Mouse (Mus musculus) heart, adult 2 months (tissue): ENCODE data around the gene F930015N05Rik. TPM values are rescaled to one million over a fixed set of nuclear protein-coding genes. Genes with fewer than 3 reads are reported as not detected.

ENCODE experiments used
- DNase-seq, 2 experiments: peaks; one replicate each; pipeline ENCODE4 v3.0.0; 2021
- H3K27ac ChIP-seq: fragments of 200-600 bp; 2 replicates; pipeline ENCODE4 v1.8.1; 2022
- H3K27me3 ChIP-seq: fragments of 200-500 bp; 2 replicates; pipeline ENCODE4 v1.6.1; 2012; ENCODE audit warnings: mild to moderate bottlenecking, low read length, inconsistent platforms, mixed read lengths; ENCODE audit not compliant: control insufficient read depth, insufficient read depth
- H3K36me3 ChIP-seq: fragments of 200-500 bp; 2 replicates; pipeline ENCODE4 v1.6.1; 2012; ENCODE audit warnings: low read length, inconsistent platforms; ENCODE audit not compliant: control insufficient read depth, insufficient read depth
- H3K4me1 ChIP-seq: fragments of 200-500 bp; 2 replicates; pipeline ENCODE4 v1.6.1; 2011; ENCODE audit warnings: low read length; ENCODE audit not compliant: control insufficient read depth, insufficient read depth
- H3K4me3 ChIP-seq: fragments of 200-600 bp; 2 replicates; pipeline ENCODE4 v1.8.1; 2022
- H3K79me2 ChIP-seq: fragments of 200-500 bp; replicated peaks from 2 replicates; pipeline ENCODE4 v1.6.1; 2012; ENCODE audit warnings: mild to moderate bottlenecking, inconsistent platforms, low read length, moderate library complexity, mixed read lengths; ENCODE audit not compliant: control insufficient read depth, insufficient read depth
- H3K9ac ChIP-seq: fragments of 200-500 bp; 2 replicates; pipeline ENCODE4 v1.6.1; 2012; ENCODE audit warnings: low read depth, mild to moderate bottlenecking, control low read depth, inconsistent platforms, low read length, mixed read lengths
- CTCF ChIP-seq: fragments of 200-600 bp; IDR thresholded peaks from 2 replicates; pipeline ENCODE4 v1.8.1; 2022; ENCODE audit warnings: antibody characterized with exemption, mild to moderate bottlenecking, moderate library complexity
- EP300 ChIP-seq: fragments of 200-500 bp; IDR thresholded peaks from 2 replicates; pipeline ENCODE4 v1.6.1; 2011; ENCODE audit warnings: low read depth, low read length, control low read depth; ENCODE audit not compliant: insufficient read depth
- POLR2A ChIP-seq: fragments of 200-500 bp; IDR thresholded peaks from 2 replicates; pipeline ENCODE4 v1.6.1; 2011; ENCODE audit warnings: mild to moderate bottlenecking, low read depth, low read length, control low read depth; ENCODE audit not compliant: insufficient read depth
- WGBS: fragments of 180-500 bp; shearing (Covaris S2); methylation state at CpG from one replicate; pipeline ENCODE4 v1.1.7; 2018; 5-methylcytosine and 5-hydroxymethylcytosine counted together
- intact Hi-C: fragments of 180-260 bp; cut with DNase I; formaldehyde crosslinking; loops from one replicate; pipeline ENCODE4 v1.15.1; 2025
- polyA plus RNA-seq: library from polyadenylated mRNA; depleted of rRNA; stranded (reverse); fragments of >200 nt; gene quantifications from 2 replicates; pipeline ENCODE4 v1.2.3, GENCODE M21; 2012
- total RNA-seq, 2 experiments: library from RNA; stranded (reverse); gene quantifications; 2 replicates each; pipeline ENCODE4 v1.2.3; 2021

Gene F930015N05Rik
- total and polyA plus RNA-seq, 3 experiments, result 0.20 TPM; not detected in 1

GRCm38 (mm10) chr11:64436791-64437298, 392 bp upstream of the F930015N05Rik start:
- Histone ChIP-seq H3K27me3 (peaks cover 10% of the 10 kb centered on the region), H3K79me2 (no peaks in the 10 kb centered on the region), H3K27ac (no peak overlapping the region), H3K4me3 (no peak overlapping the region; the same call in 1 of the 2 replicates), H3K9ac (no peak overlapping the region), H3K4me1 (no peaks in the 10 kb centered on the region; the same call in 1 of the 2 replicates), H3K36me3 (no peaks in the 10 kb centered on the region)
- no peak for DNase-seq
- TF ChIP-seq CTCF (no peak), EP300 (no peak), POLR2A (no peak)
- 50% methylated on average over 5 of the region's 5 CpGs for WGBS
- intact Hi-C loops, result no loop called here

GRCm38 (mm10) chr11:64435546-64436411, 674 bp downstream of the F930015N05Rik start:
- H3K36me3 ChIP-seq, result no peaks in the 10 kb centered on the region
- no peaks in the 10 kb centered on the region for H3K79me2 ChIP-seq
- TF ChIP-seq CTCF, result no peak
- TF ChIP-seq POLR2A, result no peak
- TF ChIP-seq EP300, result no peak
- under 1% methylated on average over 81 of the region's 81 CpGs for WGBS
- peak; percentile 38 to 60 for DNase-seq
- peak overlapping the region; percentile 78 for H3K9ac ChIP-seq
- H3K4me1 ChIP-seq, result no peaks in the 10 kb centered on the region; the same call in 1 of the 2 replicates
- peak overlapping the region; percentile 52 for H3K27ac ChIP-seq
- H3K4me3 ChIP-seq, result peak overlapping the region; percentile 51
- H3K27me3 ChIP-seq, result peaks cover 12% of the 10 kb centered on the region
- intact Hi-C loops, result no loop called here

GRCm38 (mm10) chr11:64434611-64435545, 1.6 kb downstream of the F930015N05Rik start, which contains the start of gene Hs3st3a1:
Hs3st3a1 (plus strand) TSS chr11:64435332.
- Histone ChIP-seq H3K27ac (peak within 1 kb of the TSS; percentile 52), H3K36me3 (no peaks in the 10 kb centered on the region), H3K4me3 (peak within 1 kb of the TSS; percentile 51), H3K4me1 (no peaks in the 10 kb centered on the region; the same call in 1 of the 2 replicates), H3K9ac (peak within 1 kb of the TSS; percentile 78), H3K79me2 (no peaks in the 10 kb centered on the region), H3K27me3 (peaks cover 12% of the 10 kb centered on the region)
- intact Hi-C loops, result no loop called here
- DNase-seq, result peak; percentile 78 to 81
- peak; percentile 66 for TF ChIP-seq POLR2A
- no peak for TF ChIP-seq CTCF
- TF ChIP-seq EP300, result no peak
- 1% methylated on average over 31 of the region's 36 CpGs for WGBS

GRCm38 (mm10) chr11:64418969-64419368, 17.5 kb downstream of the F930015N05Rik start:
- no peaks in the 10 kb centered on the region for H3K79me2 ChIP-seq
- no peak overlapping the region for H3K9ac ChIP-seq
- no peak overlapping the region for H3K27ac ChIP-seq
- H3K36me3 ChIP-seq, result no peaks in the 10 kb centered on the region
- no peaks in the 10 kb centered on the region for H3K4me1 ChIP-seq
- H3K4me3 ChIP-seq, result no peak overlapping the region
- WGBS, result 23% methylated on average over 1 of the region's 1 CpGs
- intact Hi-C loops, result no loop called here
- H3K27me3 ChIP-seq, result no peaks in the 10 kb centered on the region
- DNase-seq, result no peak
- TF ChIP-seq POLR2A (no peak), CTCF (no peak), EP300 (no peak)

- no peaks in the 10 kb centered on the region for H3K4me1 ChIP-seq
- no peaks in the 10 kb centered on the region; the same call in 1 of the 2 replicates for H3K79me2 ChIP-seq
- no peak for TF ChIP-seq EP300
- no peak for TF ChIP-seq CTCF
- no peak for TF ChIP-seq POLR2A
- H3K36me3 ChIP-seq, result no peaks in the 10 kb centered on the region
- no peak overlapping the region for H3K4me3 ChIP-seq
- no peak for DNase-seq
- H3K27ac ChIP-seq, result no peak overlapping the region
- intact Hi-C loops, result no loop called here
- no peaks in the 10 kb centered on the region for H3K27me3 ChIP-seq
- 65% methylated on average over 6 of the region's 6 CpGs for WGBS
- H3K9ac ChIP-seq, result no peak overlapping the region
Observed at GRCm38 (mm10) chr11:64400534-64401093, 35.8 kb downstream of the F930015N05Rik start.
